Mouse (Mus musculus) kidney, adult 2 months (tissue): ENCODE measurements around the gene Atf7ip. TPM values are rescaled to one million over a fixed set of nuclear protein-coding genes. Genes with fewer than 3 reads are reported as not detected.

Source experiments
- DNase-seq: peaks from one replicate; pipeline ENCODE4 v3.0.0; 2021
- H3K27ac ChIP-seq: fragments of 200-500 bp; 2 replicates; pipeline ENCODE4 v1.5.1; 2012; ENCODE audit warnings: low read depth, low read length, control low read depth, inconsistent platforms; ENCODE audit not compliant: insufficient read depth
- H3K27me3 ChIP-seq: fragments of 200-500 bp; replicated peaks from 2 replicates; pipeline ENCODE4 v1.6.1; 2012; ENCODE audit warnings: mild to moderate bottlenecking, moderate library complexity, low read length, inconsistent platforms; ENCODE audit not compliant: control insufficient read depth, insufficient read depth
- H3K36me3 ChIP-seq: fragments of 200-500 bp; 2 replicates; pipeline ENCODE4 v1.6.1; 2012; ENCODE audit warnings: mild to moderate bottlenecking, moderate library complexity, low read length, inconsistent platforms; ENCODE audit not compliant: control insufficient read depth, insufficient read depth
- H3K4me1 ChIP-seq: fragments of 200-500 bp; 2 replicates; pipeline ENCODE4 v1.6.1; 2011; ENCODE audit warnings: low read length; ENCODE audit not compliant: control insufficient read depth, insufficient read depth
- H3K4me3 ChIP-seq: fragments of 200-500 bp; 2 replicates; pipeline ENCODE4 v1.5.1; 2011; ENCODE audit warnings: mild to moderate bottlenecking, low read depth, low read length, control low read depth; ENCODE audit not compliant: insufficient read depth
- CTCF ChIP-seq: fragments of 200-500 bp; conservative IDR thresholded peaks from 2 replicates; pipeline ENCODE4 v1.5.1; 2011; ENCODE audit warnings: low read depth, mild to moderate bottlenecking, control low read depth, low read length, moderate library complexity, mixed read lengths; ENCODE audit not compliant: insufficient read depth, insufficient read length
- POLR2A ChIP-seq: fragments of 200-500 bp; IDR thresholded peaks from one replicate; pipeline ENCODE4 v1.6.1; 2011; ENCODE audit warnings: low read depth, low read length, control low read depth
- WGBS: fragments of 180-500 bp; shearing (Covaris S2); methylation state at CpG from one replicate; pipeline ENCODE4 v1.1.7; 2018; 5-methylcytosine and 5-hydroxymethylcytosine counted together
- polyA plus RNA-seq: library from polyadenylated mRNA; depleted of rRNA; stranded (reverse); fragments of >200 nt; gene quantifications from 2 replicates; pipeline ENCODE4 v1.2.3, GENCODE M21; 2012

Gene Atf7ip
- polyA plus RNA-seq, 1 experiment = 13.9 TPM

- H3K4me3 ChIP-seq = no peak overlapping the region
- H3K27me3 ChIP-seq = no peaks in the 10 kb centered on the region
- no peaks in the 10 kb centered on the region for H3K36me3 ChIP-seq
- 93% methylated on average over 7 of the region's 7 CpGs for WGBS
- H3K4me1 ChIP-seq = 0 out of 2 replicates have a peak, but pooled peaks cover 5% of the 10 kb centered on the region
- TF ChIP-seq POLR2A (no peak), CTCF (no peak)
- DNase-seq = no peak
- no peak overlapping the region for H3K27ac ChIP-seq
Observed at GRCm38 (mm10) chr6:136493486-136493885, 12.5 kb upstream of the Atf7ip start.

GRCm38 (mm10) chr6:136493910-136494751 lies 11.8 kb upstream of the Atf7ip start:
- Histone ChIP-seq H3K36me3 (no peaks in the 10 kb centered on the region), H3K4me1 (0 out of 2 replicates have a peak, but pooled peaks cover 5% of the 10 kb centered on the region), H3K4me3 (no peak overlapping the region), H3K27me3 (no peaks in the 10 kb centered on the region), H3K27ac (no peak overlapping the region)
- DNase-seq = no peak
- TF ChIP-seq POLR2A (no peak), CTCF (no peak)
- WGBS = 85% methylated on average over 12 of the region's 12 CpGs

- H3K4me3 ChIP-seq = no peak overlapping the region
- H3K36me3 ChIP-seq = no peaks in the 10 kb centered on the region
- H3K4me1 ChIP-seq = 0 out of 2 replicates have a peak, but pooled peaks cover 5% of the 10 kb centered on the region
- no peaks in the 10 kb centered on the region for H3K27me3 ChIP-seq
- DNase-seq = no peak
- H3K27ac ChIP-seq = no peak overlapping the region
- TF ChIP-seq POLR2A (no peak), CTCF (no peak)
- WGBS = 90% methylated on average over 12 of the region's 12 CpGs
Observed at GRCm38 (mm10) chr6:136495023-136495422, 10.9 kb upstream of the Atf7ip start.

GRCm38 (mm10) chr6:136497744-136498143 lies 8.2 kb upstream of the Atf7ip start:
- no peak for TF ChIP-seq CTCF
- TF ChIP-seq POLR2A = no peak
- no peak overlapping the region for H3K4me3 ChIP-seq
- 55% methylated on average over 5 of the region's 5 CpGs for WGBS
- DNase-seq = peak; percentile 56
- no peak overlapping the region for H3K27ac ChIP-seq
- H3K4me1 ChIP-seq = 0 out of 2 replicates have a peak, but pooled peaks cover 5% of the 10 kb centered on the region
- no peaks in the 10 kb centered on the region for H3K27me3 ChIP-seq
- H3K36me3 ChIP-seq = no peaks in the 10 kb centered on the region

- H3K4me1 ChIP-seq = 0 out of 2 replicates have a peak, but pooled peaks cover 5% of the 10 kb centered on the region
- H3K36me3 ChIP-seq = no peaks in the 10 kb centered on the region
- H3K4me3 ChIP-seq = no peak overlapping the region
- H3K27ac ChIP-seq = no peak overlapping the region; the same call in 1 of the 2 replicates
- DNase-seq = no peak
- H3K27me3 ChIP-seq = no peaks in the 10 kb centered on the region
- WGBS = 63% methylated on average over 10 of the region's 10 CpGs
- TF ChIP-seq CTCF (no peak), POLR2A (no peak)
Observed at GRCm38 (mm10) chr6:136499292-136499977, 6.5 kb upstream of the Atf7ip start.

GRCm38 (mm10) chr6:136508652-136509051 lies 2.7 kb downstream of the Atf7ip start:
- Histone ChIP-seq H3K4me3 (no peak overlapping the region), H3K4me1 (peaks cover 8% of the 10 kb centered on the region; the same call in 1 of the 2 replicates), H3K27me3 (no peaks in the 10 kb centered on the region), H3K27ac (no peak overlapping the region), H3K36me3 (no peaks in the 10 kb centered on the region)
- DNase-seq = no peak
- TF ChIP-seq CTCF (no peak), POLR2A (no peak)
- 98% methylated on average over 3 of the region's 3 CpGs for WGBS

- peak; percentile 57 for DNase-seq
- Histone ChIP-seq H3K4me1 (peaks cover 8% of the 10 kb centered on the region; the same call in 1 of the 2 replicates), H3K36me3 (no peaks in the 10 kb centered on the region), H3K27ac (no peak overlapping the region; the same call in 1 of the 2 replicates), H3K27me3 (no peaks in the 10 kb centered on the region), H3K4me3 (no peak overlapping the region)
- 31% methylated on average over 7 of the region's 7 CpGs for WGBS
- no peak for TF ChIP-seq POLR2A
- no peak for TF ChIP-seq CTCF
Observed at GRCm38 (mm10) chr6:136510945-136511344, 5.0 kb downstream of the Atf7ip start.
